Mouse (Mus musculus) ZHBTc4 (cell line): ENCODE data around the gene Cars2.
"Not testable (repeated sequence)": the region's sequence is repeated elsewhere in the genome, so short reads cannot be mapped to it uniquely, and the experiment has no call there.

Source experiments
- DNase-seq: peaks from one replicate; pipeline ENCODE4 v3.0.0-alpha.2; 2011; ENCODE audit warnings: low read depth, low spot score

Gene Cars2

DNA sequence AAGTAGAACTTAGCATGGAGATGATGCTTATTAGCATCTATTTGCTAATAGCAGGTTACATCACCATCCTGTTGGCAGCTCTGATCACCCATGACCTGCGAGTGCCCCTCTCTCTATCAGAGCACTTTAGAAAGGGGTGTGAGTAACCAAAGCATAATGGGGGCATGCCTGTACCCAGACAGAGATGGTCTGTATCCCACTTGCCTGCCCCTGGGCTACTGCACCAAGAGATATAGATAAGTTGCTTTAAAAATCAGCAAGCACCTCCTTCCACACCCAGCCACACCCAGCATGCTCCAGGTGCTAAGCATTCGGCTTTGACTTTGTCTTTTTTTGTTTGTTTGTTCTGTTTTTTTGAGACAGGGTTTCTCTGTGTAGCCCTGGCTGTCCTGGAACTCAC lies 74.7 kb downstream of the Cars2 start:
- DNase-seq = no peak

- DNase-seq = no peak
Measured at GRCm38 (mm10) chr8:11475397-11475796, 75.2 kb downstream of the Cars2 start.

- no peak for DNase-seq
Measured at GRCm38 (mm10) chr8:11473072-11473471, 77.5 kb downstream of the Cars2 start.

- DNase-seq = no peak
Measured at GRCm38 (mm10) chr8:11471309-11471708, 79.3 kb downstream of the Cars2 start.

DNA sequence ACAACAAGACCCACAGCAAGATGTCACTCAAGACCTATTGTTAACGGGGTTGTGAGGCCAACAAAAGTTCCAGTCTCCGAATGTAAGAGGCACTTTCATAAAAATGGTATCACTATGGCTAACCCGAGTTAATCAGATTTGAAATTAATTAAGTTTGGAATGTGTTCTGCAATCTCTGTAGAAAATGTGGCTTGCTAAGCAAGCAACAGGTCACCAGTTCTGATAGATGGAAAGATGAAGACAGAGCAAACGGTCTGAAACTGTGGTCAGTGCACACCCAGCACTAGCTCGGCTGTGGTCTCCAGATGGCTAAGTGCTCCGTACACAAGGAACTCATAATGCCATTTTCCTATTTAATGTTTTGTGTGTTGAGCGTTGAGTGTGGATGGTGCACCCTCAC lies 79.9 kb downstream of the Cars2 start:
- DNase-seq = no peak

GRCm38 (mm10) chr8:11469095-11469494 lies 81.5 kb downstream of the Cars2 start:
- peak; percentile 79 for DNase-seq

- not testable (repeated sequence) for DNase-seq
Measured at GRCm38 (mm10) chr8:11466528-11466927, 84.1 kb downstream of the Cars2 start.

DNA sequence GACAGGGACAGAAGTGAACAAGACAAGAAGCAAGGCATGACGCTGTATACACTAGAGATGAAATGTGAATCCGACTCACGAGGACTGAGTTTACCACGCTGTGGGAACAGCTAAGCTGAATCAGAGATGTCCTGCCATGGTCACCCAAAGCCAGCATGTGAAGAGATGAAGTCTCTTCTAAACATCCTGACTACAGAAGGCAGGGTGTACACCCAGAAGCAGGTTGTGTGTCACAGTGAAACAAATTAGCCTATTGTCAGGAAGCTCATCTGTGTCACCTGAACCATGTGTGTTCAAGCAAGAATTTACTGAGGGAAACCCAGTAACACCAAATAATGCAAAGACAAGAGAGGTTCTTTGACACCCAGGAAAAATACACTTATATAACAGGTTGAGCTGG lies 85.0 kb downstream of the Cars2 start:
- no peak for DNase-seq

DNA sequence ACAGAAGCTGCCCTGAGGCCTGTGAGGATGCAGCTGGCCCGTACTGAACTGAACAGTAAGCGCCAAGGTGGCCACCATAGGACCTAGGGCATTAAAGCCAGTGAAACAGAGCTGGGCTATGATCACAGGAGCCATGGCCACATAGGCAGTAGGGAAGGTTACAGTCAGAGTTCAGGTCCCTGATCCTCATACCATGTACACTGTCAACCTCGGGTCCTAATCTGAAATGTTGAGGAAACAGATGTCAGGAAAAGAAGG lies 85.9 kb downstream of the Cars2 start:
- DNase-seq = no peak
